Mouse (Mus musculus) MEL (cell line): ENCODE data around the gene Rnf130. TPM values are rescaled to one million over a fixed set of nuclear protein-coding genes. Genes with fewer than 3 reads are reported as not detected.

Experiments
- DNase-seq: peaks from one replicate; pipeline ENCODE4 v3.0.0; 2011; ENCODE audit warnings: low read depth, low spot score
- H3K27ac ChIP-seq: 2 replicates; pipeline ENCODE4 v1.5.1; 2012; ENCODE audit warnings: low read depth, mild to moderate bottlenecking, control low read depth, low read length, moderate library complexity; ENCODE audit not compliant: control insufficient read depth
- H3K27me3 ChIP-seq, 2 experiments: fragments of 150-350 bp in 1 of 2; sonication (generic) in 1 of 2; 2 replicates each; pipeline ENCODE4 v1.6.1; 2012; ENCODE audit warnings: low read length in 2 of 2, mild to moderate bottlenecking in 2 of 2, improper control_type of control experiment in 1 of 2, moderate library complexity in 1 of 2; ENCODE audit not compliant: insufficient read depth in 2 of 2, control insufficient read depth in 1 of 2
- H3K36me3 ChIP-seq, 2 experiments: 2 replicates each; pipeline ENCODE4 v1.6.1; 2012 to 2014; ENCODE audit warnings: low read length in 2 of 2, improper control_type of control experiment in 1 of 2, inconsistent platforms in 1 of 2, mild to moderate bottlenecking in 1 of 2; ENCODE audit not compliant: insufficient read depth in 2 of 2, control insufficient read depth in 1 of 2
- H3K4me1 ChIP-seq, 2 experiments: fragments of 150-350 bp in 1 of 2; sonication (generic) in 1 of 2; 2 replicates each; pipeline ENCODE4 v1.6.1; 2012; ENCODE audit warnings: low read length in 2 of 2, improper control_type of control experiment in 1 of 2, mild to moderate bottlenecking in 1 of 2; ENCODE audit not compliant: insufficient read depth in 2 of 2, control insufficient read depth in 1 of 2
- H3K4me3 ChIP-seq, 2 experiments: fragments of 150-350 bp in 1 of 2; sonication (generic) in 1 of 2; 2 replicates each; pipeline ENCODE4 v1.5.1; 2012; ENCODE audit warnings: low read depth in 2 of 2, low read length in 2 of 2, mild to moderate bottlenecking in 2 of 2, moderate library complexity in 2 of 2, control low read depth in 1 of 2, improper control_type of control experiment in 1 of 2; ENCODE audit not compliant: control insufficient read depth in 1 of 2, insufficient read depth in 1 of 2
- H3K79me2 ChIP-seq: 2 replicates; pipeline ENCODE4 v1.6.1; 2012; ENCODE audit warnings: mild to moderate bottlenecking, low read length, moderate library complexity; ENCODE audit not compliant: control insufficient read depth, poor library complexity, insufficient read depth
- H3K9ac ChIP-seq: 2 replicates; pipeline ENCODE4 v1.6.1; 2012; ENCODE audit warnings: low read depth, mild to moderate bottlenecking, control low read depth, low read length, moderate library complexity; ENCODE audit not compliant: control insufficient read depth, poor library complexity, severe bottlenecking
- H3K9me3 ChIP-seq: fragments of 150-350 bp; sonication (generic); replicated peaks from 2 replicates; pipeline ENCODE4 v1.6.1; 2012; ENCODE audit warnings: mild to moderate bottlenecking, low read length, improper control_type of control experiment, moderate library complexity; ENCODE audit not compliant: insufficient read depth
- BHLHE40 ChIP-seq: IDR thresholded peaks from 2 replicates; pipeline ENCODE4 v1.6.1; 2012; ENCODE audit warnings: low read depth, mild to moderate bottlenecking, inconsistent platforms, low read length, improper control_type of control experiment, borderline replicate concordance
- CHD1 ChIP-seq: IDR thresholded peaks from 2 replicates; pipeline ENCODE4 v1.6.1; 2012; ENCODE audit warnings: low read depth, mild to moderate bottlenecking, inconsistent platforms, low read length, improper control_type of control experiment
- CHD2 ChIP-seq: IDR thresholded peaks from 2 replicates; pipeline ENCODE4 v1.6.1; 2011; ENCODE audit warnings: low read length, improper control_type of control experiment
- CTCF ChIP-seq, 3 experiments: IDR thresholded peaks in 2 of 3; conservative IDR thresholded peaks in 1 of 3; 2 replicates each; pipeline ENCODE4 v1.5.1; 2011 to 2012; ENCODE audit warnings: low read length in 3 of 3, low read depth in 2 of 3, mild to moderate bottlenecking in 2 of 3, improper control_type of control experiment in 1 of 3, inconsistent platforms in 1 of 3, mixed read lengths in 1 of 3, moderate library complexity in 1 of 3; ENCODE audit not compliant: control insufficient read depth in 1 of 3, insufficient read depth in 1 of 3, poor library complexity in 1 of 3, severe bottlenecking in 1 of 3
- E2F4 ChIP-seq: IDR thresholded peaks from 2 replicates; pipeline ENCODE4 v1.6.1; 2011; ENCODE audit warnings: low read depth, low read length, improper control_type of control experiment, borderline replicate concordance
- ELF1 ChIP-seq: IDR thresholded peaks from 2 replicates; pipeline ENCODE4 v1.6.1; 2014; ENCODE audit warnings: low read depth, mild to moderate bottlenecking, inconsistent platforms, low read length, improper control_type of control experiment, moderate library complexity
- EP300 ChIP-seq, 2 experiments: IDR thresholded peaks; 2 replicates each; pipeline ENCODE4 v1.6.1; 2011; ENCODE audit warnings: improper control_type of control experiment in 2 of 2, low read length in 2 of 2, low read depth in 1 of 2, mild to moderate bottlenecking in 1 of 2
- ETS1 ChIP-seq: IDR thresholded peaks from 2 replicates; pipeline ENCODE4 v1.6.1; 2012; ENCODE audit warnings: low read depth, mild to moderate bottlenecking, inconsistent platforms, low read length, improper control_type of control experiment, moderate library complexity
- GABPA ChIP-seq: IDR thresholded peaks from 2 replicates; pipeline ENCODE4 v1.6.1; 2012; ENCODE audit warnings: low read depth, mild to moderate bottlenecking, inconsistent platforms, low read length, improper control_type of control experiment, moderate library complexity
- GATA1 ChIP-seq: IDR thresholded peaks from 2 replicates; pipeline ENCODE4 v1.6.1; 2011; ENCODE audit warnings: low read depth, low read length, improper control_type of control experiment
- HCFC1 ChIP-seq: IDR thresholded peaks from 2 replicates; pipeline ENCODE4 v1.6.1; 2012; ENCODE audit warnings: low read depth, mild to moderate bottlenecking, inconsistent platforms, low read length, improper control_type of control experiment, moderate library complexity
- JUND ChIP-seq: IDR thresholded peaks from 2 replicates; pipeline ENCODE4 v1.6.1; 2011; ENCODE audit warnings: low read depth, mild to moderate bottlenecking, improper control_type of control experiment, low read length
- MAFK ChIP-seq: IDR thresholded peaks from 2 replicates; pipeline ENCODE4 v1.6.1; 2011; ENCODE audit warnings: low read depth, mild to moderate bottlenecking, low read length, improper control_type of control experiment, borderline replicate concordance
- MAX ChIP-seq: IDR thresholded peaks from 2 replicates; pipeline ENCODE4 v1.6.1; 2011; ENCODE audit warnings: low read length, improper control_type of control experiment
- MAZ ChIP-seq: IDR thresholded peaks from 2 replicates; pipeline ENCODE4 v1.6.1; 2012; ENCODE audit warnings: low read depth, mild to moderate bottlenecking, inconsistent platforms, low read length, improper control_type of control experiment
- MEF2A ChIP-seq: IDR thresholded peaks from 2 replicates; pipeline ENCODE4 v1.6.1; 2014; ENCODE audit warnings: low read depth, mild to moderate bottlenecking, inconsistent platforms, low read length, improper control_type of control experiment; ENCODE audit not compliant: poor library complexity, insufficient replicate concordance, severe bottlenecking; ENCODE audit errors: extremely low read depth
- MYB ChIP-seq: IDR thresholded peaks from 2 replicates; pipeline ENCODE4 v1.6.1; 2011; ENCODE audit warnings: mild to moderate bottlenecking, low read depth, low read length, improper control_type of control experiment
- MYC ChIP-seq: IDR thresholded peaks from 2 replicates; pipeline ENCODE4 v1.6.1; 2011; ENCODE audit warnings: low read depth, mild to moderate bottlenecking, low read length, improper control_type of control experiment, moderate library complexity
- NELFE ChIP-seq: IDR thresholded peaks from 2 replicates; pipeline ENCODE4 v1.6.1; 2011; ENCODE audit warnings: low read depth, low read length, improper control_type of control experiment
- NRF1 ChIP-seq: IDR thresholded peaks from 2 replicates; pipeline ENCODE4 v1.6.1; 2014; ENCODE audit warnings: low read depth, mild to moderate bottlenecking, inconsistent platforms, low read length, improper control_type of control experiment, moderate library complexity; ENCODE audit not compliant: poor library complexity, insufficient read depth, severe bottlenecking
- POLR2A ChIP-seq, 2 experiments: IDR thresholded peaks; 2 replicates each; pipeline ENCODE4 v1.6.1; 2011 to 2012; ENCODE audit warnings: low read length in 2 of 2, mild to moderate bottlenecking in 2 of 2, control low read depth in 1 of 2, improper control_type of control experiment in 1 of 2, low read depth in 1 of 2, moderate library complexity in 1 of 2; ENCODE audit not compliant: control insufficient read depth in 1 of 2, insufficient read depth in 1 of 2, poor library complexity in 1 of 2
- POLR2AphosphoS5 ChIP-seq: IDR thresholded peaks from 2 replicates; pipeline ENCODE4 v1.6.1; 2012; ENCODE audit warnings: low read depth, borderline replicate concordance, mild to moderate bottlenecking, inconsistent platforms, low read length, moderate library complexity, mixed read lengths
- RAD21 ChIP-seq: IDR thresholded peaks from 2 replicates; pipeline ENCODE4 v1.6.1; 2011; ENCODE audit warnings: mild to moderate bottlenecking, low read depth, low read length, improper control_type of control experiment
- RCOR1 ChIP-seq: IDR thresholded peaks from 2 replicates; pipeline ENCODE4 v1.6.1; 2012; ENCODE audit warnings: low read depth, mild to moderate bottlenecking, inconsistent platforms, low read length, improper control_type of control experiment
- SIN3A ChIP-seq: IDR thresholded peaks from 2 replicates; pipeline ENCODE4 v1.6.1; 2012; ENCODE audit warnings: low read length, improper control_type of control experiment, inconsistent platforms
- TBP ChIP-seq: IDR thresholded peaks from 2 replicates; pipeline ENCODE4 v1.8.0; 2011; ENCODE audit warnings: low read depth, low read length, improper control_type of control experiment
- TCF12 ChIP-seq: IDR thresholded peaks from 2 replicates; pipeline ENCODE4 v1.6.1; 2014; ENCODE audit warnings: low read depth, mild to moderate bottlenecking, inconsistent platforms, low read length, improper control_type of control experiment, moderate library complexity
- UBTF ChIP-seq: IDR thresholded peaks from 2 replicates; pipeline ENCODE4 v1.6.1; 2012; ENCODE audit warnings: low read depth, mild to moderate bottlenecking, inconsistent platforms, low read length, improper control_type of control experiment, moderate library complexity, borderline replicate concordance; ENCODE audit not compliant: insufficient read depth
- USF1 ChIP-seq: IDR thresholded peaks from 2 replicates; pipeline ENCODE4 v1.6.1; 2014; ENCODE audit warnings: low read depth, mild to moderate bottlenecking, inconsistent platforms, low read length, improper control_type of control experiment, moderate library complexity
- ZC3H11A ChIP-seq: IDR thresholded peaks from 2 replicates; pipeline ENCODE4 v1.6.1; 2012; ENCODE audit warnings: low read depth, mild to moderate bottlenecking, inconsistent platforms, low read length, improper control_type of control experiment
- ZNF384 ChIP-seq: IDR thresholded peaks from 2 replicates; pipeline ENCODE4 v1.6.1; 2012; ENCODE audit warnings: low read depth, mild to moderate bottlenecking, inconsistent platforms, low read length, improper control_type of control experiment
- polyA plus RNA-seq, 2 experiments: library from polyadenylated mRNA; stranded (reverse) in 1 of 2; unstranded in 1 of 2; fragments of >175 nt in 1 of 2; fragments of >200 nt in 1 of 2; gene quantifications; 2 replicates each; pipeline versions ENCODE4 v1.2.1 to v1.2.4; 2012; ENCODE audit warnings: low replicate concordance in 2 of 2, low read depth in 1 of 2; ENCODE audit not compliant: insufficient read length in 2 of 2, insufficient read depth in 1 of 2, missing spikeins in 1 of 2
- total RNA-seq: library from RNA; depleted of rRNA; stranded (reverse); fragments of 300-350 nt; gene quantifications from 2 replicates; pipeline ENCODE4 v1.2.3, GENCODE M21; 2012

The Rnf130 gene
- total and polyA plus RNA-seq, 3 experiments: 59.5 to 507 (median 78.2) TPM

DNA sequence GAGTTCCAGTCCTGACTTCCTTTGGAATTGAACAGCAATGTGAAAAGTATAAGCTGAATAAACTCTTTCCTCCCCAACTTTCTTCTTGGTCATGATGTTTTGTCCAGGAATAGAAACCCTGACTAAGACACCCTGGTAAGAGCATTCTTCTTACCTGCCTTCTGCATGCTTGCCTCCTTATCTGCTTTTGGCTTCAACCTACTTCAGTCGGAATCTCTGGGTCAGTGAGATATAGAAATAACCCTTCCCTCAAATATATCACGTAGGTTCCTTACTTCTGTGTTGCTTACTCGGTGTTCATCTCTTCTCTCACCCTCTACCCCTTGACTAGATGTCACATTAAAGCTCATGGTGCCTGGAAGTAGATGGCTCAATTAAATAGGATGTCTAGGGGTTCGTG lies 19.3 kb downstream of the Rnf130 start (continued):
- TF ChIP-seq SIN3A (peak; percentile 71), POLR2A (IDR thresholded peaks at IDR 0.05; ENCODE audit: control insufficient read depth in 1 of 2, insufficient read depth in 1 of 2, low read depth in 1 of 2, low read length in 2 of 2, poor library complexity in 1 of 2) (no peak), ETS1 (peak; percentile 73), MAZ (no peak), MYB (no peak), CHD2 (no peak; the same call in 1 of the 2 replicates), MEF2A (no peak)

DNA sequence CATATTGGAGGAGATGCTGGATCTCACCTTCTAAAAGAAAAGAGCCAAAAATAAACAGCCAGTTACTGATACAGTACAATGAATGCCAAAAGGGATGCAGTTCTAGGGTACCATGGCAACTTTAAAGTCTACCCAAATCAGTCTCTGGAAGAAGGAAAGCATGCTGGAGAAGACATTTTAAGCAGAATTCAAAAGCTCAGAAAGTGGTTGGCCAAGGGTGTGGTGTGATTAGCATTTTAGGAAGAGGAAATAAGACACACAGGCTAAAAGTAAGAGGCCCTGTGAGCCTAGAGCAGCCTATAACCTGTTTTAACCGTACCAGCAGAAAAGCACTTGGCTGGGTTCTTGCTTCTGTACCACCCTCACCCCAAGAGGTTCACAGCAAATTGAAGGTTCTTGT lies 22.5 kb downstream of the Rnf130 start:
- Histone ChIP-seq H3K27ac (peak overlapping the region; percentile 81), H3K79me2 (peaks cover 17% of the 10 kb centered on the region), H3K4me1 (peaks cover 34 to 50% of the 10 kb centered on the region in 2 experiments), H3K27me3 (no peaks in the 10 kb centered on the region), H3K36me3 (peaks cover 0 to 64% of the 10 kb centered on the region in 2 experiments; a peak in 2 of 4 replicates), H3K9ac (peak overlapping the region; percentile 50), H3K9me3 (no peaks in the 10 kb centered on the region), H3K4me3 (no peak overlapping the region)
- no peak for TF ChIP-seq MYB
- peak; percentile 60 for TF ChIP-seq MYC
- TF ChIP-seq BHLHE40: no peak; the same call in 1 of the 2 replicates
- TF ChIP-seq MAFK: no peak
- TF ChIP-seq JUND: no peak
- TF ChIP-seq CTCF (IDR thresholded peaks at IDR 0.05 in 2 of 3, conservative IDR thresholded peaks at IDR 0.05 in 1 of 3; ENCODE audit: control insufficient read depth in 1 of 3, insufficient read depth in 1 of 3, low read depth in 2 of 3, low read length in 3 of 3, poor library complexity in 1 of 3, severe bottlenecking in 1 of 3): no peak
- no peak for TF ChIP-seq MEF2A
- TF ChIP-seq ELF1: 0 out of 2 replicates have a peak, but pooled peaks have one; percentile 19
- no peak for TF ChIP-seq E2F4
- TF ChIP-seq TCF12: no peak
- TF ChIP-seq ZNF384: no peak
- no peak for TF ChIP-seq POLR2AphosphoS5
- TF ChIP-seq EP300 (IDR thresholded peaks at IDR 0.05; ENCODE audit: low read depth in 1 of 2, low read length in 2 of 2): peak; percentile 29 to 35; a peak in 3 of 4 replicates
- no peak for TF ChIP-seq USF1
- TF ChIP-seq SIN3A: peak; percentile 33; the same call in 1 of the 2 replicates
- no peak for TF ChIP-seq RCOR1
- peak; percentile 67 for TF ChIP-seq MAX
- TF ChIP-seq CHD1: 0 out of 2 replicates have a peak, but pooled peaks have one; percentile 35
- no peak for TF ChIP-seq UBTF
- TF ChIP-seq NELFE: no peak
- no peak for TF ChIP-seq ETS1
- TF ChIP-seq HCFC1: no peak; the same call in 1 of the 2 replicates
- no peak for TF ChIP-seq ZC3H11A
- TF ChIP-seq CHD2: no peak
- no peak for TF ChIP-seq NRF1
- TF ChIP-seq RAD21: no peak
- no peak for TF ChIP-seq GATA1
- TF ChIP-seq POLR2A (IDR thresholded peaks at IDR 0.05; ENCODE audit: control insufficient read depth in 1 of 2, insufficient read depth in 1 of 2, low read depth in 1 of 2, low read length in 2 of 2, poor library complexity in 1 of 2): peak in 1 of 2 experiments; percentile 51; a peak in 2 of 4 replicates
- no peak for TF ChIP-seq GABPA
- peak; percentile 67; the same call in 1 of the 2 replicates for TF ChIP-seq TBP
- DNase-seq: peak; percentile 81
